Mouse (Mus musculus): Measurements from ENCODE around the gene Ildr1.

DNA sequence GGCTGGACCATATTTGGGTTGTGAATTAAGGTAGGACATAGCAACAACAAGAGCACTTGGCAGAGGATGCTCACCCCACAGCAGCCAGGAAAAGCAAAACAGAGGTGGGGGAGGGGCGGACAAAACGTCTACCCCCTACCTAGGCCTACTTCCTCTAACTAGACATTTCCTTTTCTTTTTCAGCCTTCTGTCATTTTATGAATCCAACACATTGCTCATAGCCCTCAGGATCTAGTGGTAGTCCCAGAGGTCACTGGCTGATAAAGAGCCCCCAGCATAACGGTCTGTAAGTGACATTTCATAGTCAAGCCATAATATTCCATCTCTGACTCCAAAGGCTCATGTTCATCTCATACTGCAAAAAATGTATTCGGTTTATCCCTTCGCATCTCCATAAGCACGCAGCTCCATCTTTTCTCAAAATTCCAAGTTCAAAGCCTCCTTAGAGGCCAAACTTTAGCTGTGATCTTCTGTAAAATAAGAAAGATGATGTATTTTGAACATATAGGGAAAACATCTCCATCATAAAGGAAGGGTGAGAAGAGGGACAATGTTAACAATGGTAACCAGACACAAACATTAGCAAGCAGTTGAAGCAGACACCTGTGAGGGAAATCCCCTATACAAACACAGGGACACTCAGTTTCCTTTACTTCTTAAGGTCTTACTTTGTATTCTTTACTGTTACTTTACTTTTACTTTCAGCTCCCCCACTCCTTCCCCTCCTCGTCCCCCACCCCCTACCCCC is 19.1 kb upstream of the Ildr1 start:
- TF ChIP-seq POLR2A (IDR thresholded peaks at IDR 0.05; ENCODE audit: borderline replicate concordance, insufficient read depth, low read length) (no peak), CTCF (IDR thresholded peaks at IDR 0.05; ENCODE audit: borderline replicate concordance, insufficient read depth, low read depth, low read length) (no peak)
